Mouse (Mus musculus) left cerebral cortex, adult 2 months (tissue): ENCODE results near the gene Dst. TPM values are rescaled to one million over a fixed set of nuclear protein-coding genes. Genes with fewer than 3 reads are reported as not detected.

Source experiments
- DNase-seq, 2 experiments: peaks; one replicate each; pipeline ENCODE4 v3.0.0; 2021 to 2022; ENCODE audit warnings: low spot score in 2 of 2, mixed read lengths in 1 of 2; ENCODE audit errors: extremely low spot score in 1 of 2
- H3K27ac ChIP-seq: fragments of 200-600 bp; 2 replicates; pipeline ENCODE4 v1.8.1; 2022
- H3K4me3 ChIP-seq: fragments of 200-600 bp; 2 replicates; pipeline ENCODE4 v1.8.1; 2022
- CTCF ChIP-seq: fragments of 200-600 bp; IDR thresholded peaks from 2 replicates; pipeline ENCODE4 v1.8.1; 2022; ENCODE audit warnings: antibody characterized with exemption, mild to moderate bottlenecking, moderate library complexity
- intact Hi-C: fragments of 180-260 bp; cut with DNase I; formaldehyde crosslinking; loops from one replicate; pipeline ENCODE4 v1.15.1; 2025
- total RNA-seq, 2 experiments: library from RNA; stranded (reverse); gene quantifications; 2 replicates each; pipeline ENCODE4 v1.2.3; 2021

Gene Dst
- total RNA-seq, 2 experiments from 2014 or later = 264 to 266 TPM

DNA sequence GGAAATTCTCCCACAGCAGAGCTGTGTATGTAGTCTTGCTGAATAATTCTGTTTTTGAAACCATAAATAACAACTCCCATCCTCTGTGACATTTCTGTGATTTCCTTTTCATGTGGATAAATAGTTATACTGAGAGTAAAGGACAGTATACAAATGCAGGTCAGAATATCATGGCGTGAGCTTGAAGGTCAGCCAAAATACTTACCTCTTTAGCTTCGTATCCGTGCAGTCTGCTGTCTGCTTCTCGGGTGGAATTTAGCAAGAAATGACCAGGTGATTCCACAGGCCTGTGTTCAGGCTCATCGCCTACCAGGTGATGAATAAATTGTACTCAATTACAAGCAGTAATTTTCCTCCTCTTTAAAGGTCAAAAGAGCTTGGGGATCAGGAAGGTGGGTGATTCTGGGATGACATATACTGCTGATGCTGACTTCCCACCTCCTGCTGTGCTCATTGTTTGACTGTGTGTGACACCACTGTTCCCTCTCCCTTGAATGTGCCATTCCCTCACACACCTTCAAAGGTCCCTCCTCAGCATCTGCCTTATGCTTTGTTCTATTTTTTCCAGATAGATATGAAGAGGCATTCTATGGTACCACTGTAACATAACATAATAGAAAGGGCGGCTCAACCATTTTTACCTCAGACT lies 163.1 kb downstream of the Dst start:
- no peak overlapping the region for H3K4me3 ChIP-seq
- TF ChIP-seq CTCF = no peak
- intact Hi-C loops = no loop called here

DNA sequence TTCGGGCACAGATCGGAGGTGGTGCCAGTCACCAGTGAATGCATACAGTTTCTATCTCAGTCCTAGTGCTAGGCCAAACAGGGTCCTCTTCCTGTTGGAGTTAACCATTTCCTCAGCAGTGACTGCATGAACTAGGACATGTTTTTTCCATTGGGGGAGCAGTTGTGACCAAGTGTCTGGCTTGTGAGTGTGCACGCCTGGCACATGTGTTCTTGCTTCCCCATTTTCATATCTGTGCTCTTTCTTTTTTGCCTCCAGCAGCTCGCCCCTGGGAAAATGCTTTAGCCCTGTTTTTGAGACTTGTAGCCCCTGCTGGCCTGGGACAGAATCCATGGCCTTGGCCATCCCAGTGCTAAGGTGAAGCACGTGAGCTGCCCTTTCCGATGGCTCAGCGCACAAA lies 164.2 kb downstream of the Dst start:
- intact Hi-C loops = no loop called here

More for the DNA sequence above, 163.1 kb downstream of the Dst start:
- no peak for DNase-seq
- H3K27ac ChIP-seq = no peak overlapping the region

DNA sequence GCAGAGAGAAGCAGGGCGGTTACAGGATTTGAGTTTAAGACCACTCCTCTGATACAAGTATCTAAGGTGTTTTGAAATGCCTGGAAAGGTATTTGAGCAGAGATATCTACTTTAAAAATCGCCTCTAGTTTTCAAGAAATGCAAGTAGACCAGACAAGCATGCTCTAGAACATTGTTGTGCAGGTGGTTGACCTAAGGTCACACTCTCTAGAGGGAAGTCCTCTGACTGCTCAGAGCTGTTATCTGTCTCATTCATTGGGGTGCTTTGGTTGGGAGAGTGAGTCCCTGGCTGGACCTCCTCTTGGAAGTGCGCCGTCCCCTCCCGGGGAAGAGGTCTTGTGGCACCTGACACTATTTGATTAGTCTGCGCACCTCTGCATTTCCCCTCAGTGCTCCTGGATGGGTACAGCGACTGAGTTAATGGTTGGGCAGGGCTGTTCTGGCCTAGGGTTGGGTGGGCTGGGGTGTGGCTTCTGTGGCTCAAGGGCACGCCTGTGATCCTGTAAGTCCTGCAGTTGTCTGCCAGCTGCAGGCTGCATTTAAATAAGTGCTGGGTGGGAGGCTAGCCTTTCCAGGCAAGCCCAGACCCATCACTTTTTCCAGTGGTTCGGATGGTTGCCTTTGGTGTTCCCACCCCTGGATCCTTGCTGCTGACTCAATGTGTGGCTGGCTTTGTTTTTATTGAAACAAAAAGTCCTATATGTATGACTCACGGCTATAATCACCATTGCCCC lies 165.6 kb downstream of the Dst start:
- no peak for TF ChIP-seq CTCF
- H3K4me3 ChIP-seq = no peak overlapping the region
- intact Hi-C loops = no loop called here
- no peak overlapping the region for H3K27ac ChIP-seq
- no peak for DNase-seq

More for the DNA sequence above, 164.2 kb downstream of the Dst start:
- DNase-seq = no peak
- Histone ChIP-seq H3K4me3 (no peak overlapping the region), H3K27ac (no peak overlapping the region)
- no peak for TF ChIP-seq CTCF

DNA sequence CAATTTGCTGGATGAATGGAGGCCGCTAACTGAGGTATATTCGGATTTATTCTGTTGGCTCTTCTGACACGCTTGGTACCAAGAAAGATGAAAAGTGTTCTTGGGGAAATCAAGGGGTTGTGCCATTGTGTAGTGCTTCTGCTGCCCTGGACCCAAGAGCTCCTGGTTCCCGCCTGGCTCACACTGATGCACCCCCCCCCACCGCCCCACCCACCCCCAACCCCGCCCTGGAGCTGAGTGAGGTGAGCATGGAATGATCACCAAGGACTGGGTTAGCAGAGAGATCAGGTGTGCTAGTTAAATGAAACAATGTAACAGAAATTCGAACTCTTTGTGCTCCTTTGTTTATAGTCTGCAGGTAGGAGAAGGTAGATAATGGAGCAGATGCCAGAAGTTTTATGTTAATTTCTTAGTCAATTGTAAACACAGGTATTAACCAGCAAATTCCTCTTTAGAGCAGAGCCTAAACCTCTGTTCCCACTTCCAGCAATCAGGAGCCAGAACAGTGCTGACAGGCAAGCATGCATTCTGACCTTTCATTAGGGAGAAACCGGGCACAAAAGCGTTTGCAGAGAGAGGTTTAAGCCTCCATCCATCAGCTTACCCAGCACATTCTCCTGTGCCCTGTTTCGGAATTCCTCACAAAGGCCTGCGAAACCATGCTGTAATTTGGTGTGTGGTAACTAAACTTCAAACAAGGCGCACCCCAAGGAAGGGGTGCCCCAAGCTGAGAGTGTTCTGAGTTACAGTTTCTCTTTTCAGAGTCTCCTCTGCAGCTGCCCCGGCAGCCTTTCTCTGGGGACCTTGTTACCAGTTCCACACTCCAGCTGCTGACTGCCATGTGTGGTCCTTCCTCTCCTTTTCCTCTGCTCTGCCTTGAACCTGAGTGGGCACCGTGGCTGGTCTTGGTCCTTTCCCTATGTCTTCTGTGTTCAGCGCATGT lies 166.5 kb downstream of the Dst start:
- DNase-seq = no peak
- TF ChIP-seq CTCF = no peak
- intact Hi-C loops = no loop called here
- Histone ChIP-seq H3K4me3 (no peak overlapping the region), H3K27ac (no peak overlapping the region)

DNA sequence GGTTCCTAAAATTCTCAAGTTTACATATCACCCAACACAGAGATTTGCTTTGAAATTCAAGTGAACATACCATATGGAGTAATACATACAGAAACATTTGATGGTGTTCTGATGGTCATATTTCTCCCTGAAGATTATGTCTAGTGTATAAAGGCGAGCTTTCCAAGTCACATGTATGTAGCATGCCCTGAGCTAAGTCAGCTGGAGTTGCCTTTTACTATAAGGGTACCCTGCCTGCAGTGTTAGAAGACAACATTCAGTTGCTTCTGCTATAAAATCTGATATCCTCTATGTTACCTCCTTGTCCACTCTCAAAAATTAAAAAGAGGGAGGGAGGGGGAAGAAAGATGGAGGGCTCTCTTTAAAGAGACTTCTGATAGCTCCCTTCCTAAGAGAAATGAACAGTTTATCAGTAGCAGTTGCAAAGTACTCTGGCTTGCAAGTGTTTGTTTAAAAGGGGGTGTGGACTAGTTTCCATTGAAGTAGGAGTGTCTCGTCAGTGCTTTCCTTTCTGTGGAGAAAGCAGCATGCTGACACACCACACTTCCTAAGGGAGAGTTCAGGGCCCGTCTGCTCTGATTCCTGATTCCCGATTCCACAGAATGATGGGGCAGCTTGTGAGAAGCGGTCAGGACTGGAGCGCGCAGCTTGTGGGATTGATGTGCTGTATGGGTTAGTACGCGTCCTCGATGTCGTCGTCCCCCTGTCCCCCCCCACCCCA lies 168.8 kb downstream of the Dst start:
- TF ChIP-seq CTCF = no peak
- DNase-seq = no peak
- intact Hi-C loops = no loop called here
- no peak overlapping the region for H3K27ac ChIP-seq
- no peak overlapping the region for H3K4me3 ChIP-seq

GRCm38 (mm10) chr1:34077422-34077790 lies 169.4 kb downstream of the Dst start:
- no peak overlapping the region for H3K4me3 ChIP-seq
- intact Hi-C loops = no loop called here
- no peak for DNase-seq
- TF ChIP-seq CTCF = no peak
- H3K27ac ChIP-seq = no peak overlapping the region

DNA sequence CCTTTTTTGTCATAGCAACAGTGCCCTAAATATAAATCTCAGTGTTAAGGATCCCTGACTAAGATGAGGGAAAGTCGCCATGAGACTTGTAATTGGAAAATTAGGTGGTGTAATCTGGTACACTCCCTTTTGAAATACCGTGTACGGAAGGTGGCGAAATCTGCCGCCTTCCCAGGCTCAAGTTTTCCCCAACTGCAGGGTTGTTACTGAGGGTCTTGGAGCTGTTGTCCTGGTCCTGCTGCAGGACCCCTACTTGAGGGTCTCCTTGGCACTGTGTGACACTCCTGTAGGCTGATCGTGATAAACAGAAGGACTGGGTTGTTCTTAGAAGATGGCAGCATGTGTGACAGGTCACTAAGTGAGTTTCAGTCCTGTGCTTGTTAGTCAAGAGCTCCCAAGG lies 169.9 kb downstream of the Dst start:
- TF ChIP-seq CTCF = no peak
- DNase-seq = no peak
- intact Hi-C loops = no loop called here
- Histone ChIP-seq H3K4me3 (no peak overlapping the region), H3K27ac (no peak overlapping the region)

GRCm38 (mm10) chr1:34089011-34089410 lies 181.0 kb downstream of the Dst start:
- no peak for DNase-seq
- intact Hi-C loops = no loop called here
- no peak overlapping the region for H3K4me3 ChIP-seq
- TF ChIP-seq CTCF = no peak
- H3K27ac ChIP-seq = no peak overlapping the region

GRCm38 (mm10) chr1:34090700-34091099 lies 182.7 kb downstream of the Dst start:
- H3K27ac ChIP-seq = no peak overlapping the region
- TF ChIP-seq CTCF = no peak
- H3K4me3 ChIP-seq = no peak overlapping the region
- intact Hi-C loops = no loop called here
- DNase-seq = no peak

DNA sequence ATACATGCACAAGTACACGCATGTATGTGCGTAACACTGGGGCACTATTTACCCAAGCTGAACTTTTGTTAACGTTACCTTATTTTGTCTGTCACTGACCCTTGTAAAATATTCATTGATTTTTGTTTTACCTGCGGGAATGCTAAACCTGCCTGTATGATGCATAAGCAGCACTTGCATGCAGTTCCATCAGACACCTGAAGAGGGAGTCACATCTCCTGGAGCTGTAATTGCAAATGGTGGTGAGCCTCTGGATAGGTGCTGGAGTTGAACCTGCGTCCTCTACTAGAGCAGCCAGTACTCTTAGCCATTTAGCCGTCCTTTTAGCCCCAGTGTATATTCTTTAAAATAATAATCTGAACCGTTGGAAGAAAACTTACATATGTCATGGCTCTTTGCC lies 185.6 kb downstream of the Dst start:
- intact Hi-C loops = no loop called here
- H3K27ac ChIP-seq = no peak overlapping the region
- peak; percentile 49 for TF ChIP-seq CTCF
- no peak for DNase-seq
- H3K4me3 ChIP-seq = no peak overlapping the region

DNA sequence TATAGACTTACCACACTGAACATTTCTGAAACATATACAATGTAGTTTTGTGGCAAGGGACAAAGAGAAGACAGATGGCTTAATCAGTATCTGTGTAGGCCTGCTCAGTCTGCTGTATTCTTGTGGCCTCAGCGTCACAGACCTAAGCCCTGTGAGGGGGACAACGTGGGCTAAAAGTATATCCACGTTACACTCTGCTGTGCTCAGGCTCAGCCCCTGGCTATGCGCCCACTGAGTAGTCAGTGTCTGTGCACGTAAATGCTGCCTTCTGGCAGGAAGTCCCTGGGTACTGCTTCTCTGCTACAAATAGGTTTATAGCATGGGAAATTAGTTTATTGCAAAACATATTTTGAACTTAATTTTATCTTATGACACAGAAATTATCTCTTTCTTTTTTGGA lies 186.3 kb downstream of the Dst start:
- no peak overlapping the region for H3K4me3 ChIP-seq
- no peak overlapping the region for H3K27ac ChIP-seq
- no peak for DNase-seq
- intact Hi-C loops = no loop called here
- no peak for TF ChIP-seq CTCF
